Mouse (Mus musculus): Measurements from ENCODE around the gene Rtbdn. TPM values are rescaled to one million over a fixed set of nuclear protein-coding genes. Genes with fewer than 3 reads are reported as not detected.

Rtbdn gene
- polyA plus RNA-seq, 1 experiment from 2014 or later = 0.16 TPM

DNA sequence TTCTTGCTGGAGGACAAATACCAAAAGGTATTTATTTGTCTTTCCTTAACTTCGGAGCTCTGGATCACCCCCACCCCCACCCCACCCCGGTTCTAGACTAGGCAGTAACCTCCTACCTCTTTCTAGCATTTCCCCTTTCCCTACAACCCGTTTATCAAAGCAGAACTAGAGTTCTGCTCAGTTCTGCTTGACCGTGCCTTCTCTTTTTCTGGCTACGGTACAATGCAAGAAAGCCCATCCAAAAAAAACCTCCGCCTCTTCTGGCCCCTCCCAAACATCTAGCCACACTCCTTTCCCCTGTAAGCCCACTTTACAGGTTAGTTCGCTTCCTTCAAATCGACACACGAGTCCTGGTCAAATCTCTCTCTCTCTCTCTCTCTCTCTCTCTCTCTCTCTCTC is 33.3 kb upstream of the Rtbdn start:
- Histone ChIP-seq H3K27ac (replicated peaks; ENCODE audit: low read depth, low read length) (no peak overlapping the region), H3K4me1 (ENCODE audit: control insufficient read depth, insufficient read depth, low read length) (peaks cover 14% of the 10 kb centered on the region), H3K4me2 (ENCODE audit: low read depth, severe bottlenecking) (peak overlapping the region; percentile 84), H3K9ac (ENCODE audit: low read length) (peak overlapping the region; percentile 40; the same call in 1 of the 2 replicates), H3K27me3 (ENCODE audit: control insufficient read depth, insufficient read depth, low read length) (peaks cover 52% of the 10 kb centered on the region), H3K9me3 (ENCODE audit: control insufficient read depth, low read length) (no peaks in the 10 kb centered on the region), H3K4me3 (ENCODE audit: low read depth, low read length) (peak overlapping the region; percentile 35), H3K36me3 (ENCODE audit: control insufficient read depth, insufficient read depth, low read length) (no peaks in the 10 kb centered on the region)
- ATAC-seq (ENCODE audit: insufficient number of reproducible peaks, low FRiP score, low TSS enrichment, low read depth) (no peak), DNase-seq (ENCODE audit: low spot score) (no peak)
- WGBS = 10% methylated on average over 9 of the region's 9 CpGs

DNA sequence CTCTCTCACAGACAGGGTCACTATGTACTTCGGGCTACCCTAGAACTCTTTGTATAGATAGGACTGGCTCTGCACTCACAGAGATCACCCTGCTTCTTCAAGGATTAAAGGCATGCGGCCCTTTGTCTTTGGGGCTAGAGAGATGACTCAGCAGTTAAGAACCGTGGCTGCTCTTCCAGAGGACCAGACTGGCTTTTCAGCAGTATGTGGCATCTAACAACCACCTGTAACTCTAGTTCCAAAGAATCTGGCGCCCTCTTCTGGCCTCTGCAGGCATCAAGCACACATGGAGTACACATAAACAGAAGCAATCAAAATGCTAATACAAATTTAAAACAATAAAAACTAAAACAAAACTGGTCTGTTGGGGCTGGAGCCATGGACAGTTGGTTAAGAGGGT is 32.8 kb upstream of the Rtbdn start:
- H3K27ac ChIP-seq (replicated peaks; ENCODE audit: low read depth, low read length) = no peak overlapping the region
- H3K4me1 ChIP-seq (ENCODE audit: control insufficient read depth, insufficient read depth, low read length) = peaks cover 11% of the 10 kb centered on the region
- no peak overlapping the region for H3K9ac ChIP-seq (ENCODE audit: low read length)
- DNase-seq (ENCODE audit: low spot score) (peak; percentile 47), ATAC-seq (ENCODE audit: insufficient number of reproducible peaks, low FRiP score, low TSS enrichment, low read depth) (no peak)
- no peak overlapping the region for H3K4me3 ChIP-seq (ENCODE audit: low read depth, low read length)
- no peak overlapping the region for H3K4me2 ChIP-seq (ENCODE audit: low read depth, severe bottlenecking)
- H3K9me3 ChIP-seq (ENCODE audit: control insufficient read depth, low read length) = no peaks in the 10 kb centered on the region
- WGBS = 38% methylated on average over 4 of the region's 4 CpGs
- H3K36me3 ChIP-seq (ENCODE audit: control insufficient read depth, insufficient read depth, low read length) = no peaks in the 10 kb centered on the region
- H3K27me3 ChIP-seq (ENCODE audit: control insufficient read depth, insufficient read depth, low read length) = peaks cover 52% of the 10 kb centered on the region

DNA sequence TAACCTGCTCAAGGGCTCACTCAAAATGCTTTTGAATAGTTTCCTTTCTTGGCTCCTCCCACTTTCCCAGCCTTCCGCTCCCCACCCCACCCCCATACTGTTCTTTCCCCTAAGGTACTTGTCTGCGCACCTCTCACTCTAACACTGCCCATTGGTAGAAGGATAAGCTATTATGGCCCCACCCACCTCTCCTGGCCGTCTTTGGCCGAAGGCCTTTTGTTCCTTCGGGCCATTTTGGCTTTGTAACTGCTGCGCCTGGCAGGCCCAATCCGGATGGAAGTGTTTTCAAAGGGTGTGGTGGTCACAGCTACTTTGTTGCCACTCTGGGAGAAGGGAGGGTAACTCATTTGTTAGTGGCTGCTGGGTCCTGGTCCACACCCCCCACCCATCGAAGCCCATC is 31.5 kb upstream of the Rtbdn start:
- Histone ChIP-seq H3K4me2 (ENCODE audit: low read depth, severe bottlenecking) (no peak overlapping the region), H3K9me3 (ENCODE audit: control insufficient read depth, low read length) (no peaks in the 10 kb centered on the region), H3K9ac (ENCODE audit: low read length) (no peak overlapping the region), H3K4me3 (ENCODE audit: low read depth, low read length) (no peak overlapping the region), H3K36me3 (ENCODE audit: control insufficient read depth, insufficient read depth, low read length) (no peaks in the 10 kb centered on the region), H3K27ac (replicated peaks; ENCODE audit: low read depth, low read length) (no peak overlapping the region), H3K27me3 (ENCODE audit: control insufficient read depth, insufficient read depth, low read length) (peaks cover 47% of the 10 kb centered on the region), H3K4me1 (ENCODE audit: control insufficient read depth, insufficient read depth, low read length) (peaks cover 5% of the 10 kb centered on the region)
- ATAC-seq (ENCODE audit: insufficient number of reproducible peaks, low FRiP score, low TSS enrichment, low read depth) (no peak), DNase-seq (ENCODE audit: low spot score) (no peak)
- WGBS = 88% methylated on average over 8 of the region's 8 CpGs

DNA sequence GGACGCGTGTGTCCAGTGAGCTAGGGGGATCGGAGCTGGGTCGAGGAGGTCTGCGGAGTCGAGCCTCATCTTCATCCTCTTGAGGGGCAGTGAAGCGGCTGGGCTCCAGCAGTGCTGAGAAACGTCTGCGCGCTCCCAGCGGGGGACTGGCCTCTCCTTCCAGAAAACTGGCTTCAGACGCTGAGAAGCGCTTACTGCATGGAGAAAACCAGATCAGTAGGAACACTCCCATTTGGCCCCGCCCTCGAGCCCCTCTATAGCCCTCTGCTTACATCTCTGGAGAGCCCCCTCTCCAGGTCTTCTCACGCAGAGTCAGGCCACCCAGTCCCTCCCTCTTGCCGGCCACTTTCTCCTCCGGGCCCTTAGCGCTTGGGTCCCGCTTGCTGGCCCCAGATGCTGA is 29.0 kb upstream of the Rtbdn start:
- peaks cover 2% of the 10 kb centered on the region for H3K4me1 ChIP-seq (ENCODE audit: control insufficient read depth, insufficient read depth, low read length)
- no peak overlapping the region for H3K9ac ChIP-seq (ENCODE audit: low read length)
- H3K27me3 ChIP-seq (ENCODE audit: control insufficient read depth, insufficient read depth, low read length) = peaks cover 25% of the 10 kb centered on the region
- no peaks in the 10 kb centered on the region for H3K9me3 ChIP-seq (ENCODE audit: control insufficient read depth, low read length)
- DNase-seq (ENCODE audit: low spot score) (no peak), ATAC-seq (ENCODE audit: insufficient number of reproducible peaks, low FRiP score, low TSS enrichment, low read depth) (no peak)
- WGBS = 28% methylated on average over 20 of the region's 20 CpGs
- no peak overlapping the region for H3K4me2 ChIP-seq (ENCODE audit: low read depth, severe bottlenecking)
- no peak overlapping the region for H3K4me3 ChIP-seq (ENCODE audit: low read depth, low read length)
- H3K27ac ChIP-seq (replicated peaks; ENCODE audit: low read depth, low read length) = no peak overlapping the region
- no peaks in the 10 kb centered on the region for H3K36me3 ChIP-seq (ENCODE audit: control insufficient read depth, insufficient read depth, low read length)

DNA sequence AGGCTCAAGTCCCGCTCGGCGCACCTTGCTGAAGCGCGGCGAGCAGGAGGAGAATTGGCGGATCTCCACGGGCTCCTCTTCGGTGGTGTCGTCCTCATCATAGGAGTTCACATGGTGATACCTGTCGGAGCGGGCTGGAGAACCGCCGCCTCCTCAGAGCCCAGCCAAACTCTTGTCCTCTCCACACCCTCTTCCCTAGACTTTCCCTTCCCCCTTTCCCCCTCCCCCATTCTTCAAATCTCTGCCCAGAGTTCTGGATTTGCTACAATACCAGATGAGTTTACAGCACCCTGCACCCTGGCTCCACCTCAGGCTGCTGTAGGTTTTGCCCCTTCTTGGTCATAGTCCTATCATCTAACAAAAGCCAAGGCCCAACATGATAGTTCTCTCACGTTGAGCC is 28.1 kb upstream of the Rtbdn start:
- ATAC-seq (ENCODE audit: insufficient number of reproducible peaks, low FRiP score, low TSS enrichment, low read depth) = no peak
- Histone ChIP-seq H3K9ac (ENCODE audit: low read length) (no peak overlapping the region), H3K27me3 (ENCODE audit: control insufficient read depth, insufficient read depth, low read length) (peaks cover 18% of the 10 kb centered on the region), H3K9me3 (ENCODE audit: control insufficient read depth, low read length) (no peaks in the 10 kb centered on the region), H3K4me1 (ENCODE audit: control insufficient read depth, insufficient read depth, low read length) (no peaks in the 10 kb centered on the region), H3K4me3 (ENCODE audit: low read depth, low read length) (no peak overlapping the region), H3K36me3 (ENCODE audit: control insufficient read depth, insufficient read depth, low read length) (no peaks in the 10 kb centered on the region), H3K27ac (replicated peaks; ENCODE audit: low read depth, low read length) (no peak overlapping the region), H3K4me2 (ENCODE audit: low read depth, severe bottlenecking) (no peak overlapping the region)
- 88% methylated on average over 15 of the region's 15 CpGs for WGBS
- DNase-seq (ENCODE audit: low spot score) = no peak

DNA sequence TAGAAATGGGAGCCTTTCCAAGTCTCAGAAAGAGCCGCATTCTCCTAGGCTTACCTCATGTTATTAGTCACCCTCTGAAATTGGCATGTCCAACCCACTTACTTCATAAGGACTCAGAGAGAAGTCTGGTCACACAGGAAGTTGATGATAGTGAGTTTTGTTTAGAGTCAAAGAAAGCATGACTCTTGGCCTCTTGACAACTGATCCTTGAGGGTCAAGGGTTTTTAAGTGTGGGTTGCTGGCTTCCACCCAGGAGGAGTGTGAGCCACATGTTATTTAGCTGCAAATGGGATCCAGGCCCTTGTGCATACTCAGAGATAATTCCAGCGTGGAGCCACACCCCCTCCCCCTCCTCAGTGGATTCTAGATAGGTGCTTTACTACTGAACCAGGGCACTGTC is 25.2 kb upstream of the Rtbdn start:
- no peak overlapping the region for H3K4me2 ChIP-seq (ENCODE audit: low read depth, severe bottlenecking)
- H3K27me3 ChIP-seq (ENCODE audit: control insufficient read depth, insufficient read depth, low read length) = peaks cover 12% of the 10 kb centered on the region
- WGBS = 87% methylated on average over 2 of the region's 2 CpGs
- H3K36me3 ChIP-seq (ENCODE audit: control insufficient read depth, insufficient read depth, low read length) = no peaks in the 10 kb centered on the region
- H3K9me3 ChIP-seq (ENCODE audit: control insufficient read depth, low read length) = no peaks in the 10 kb centered on the region
- H3K27ac ChIP-seq (replicated peaks; ENCODE audit: low read depth, low read length) = no peak overlapping the region
- no peak overlapping the region for H3K9ac ChIP-seq (ENCODE audit: low read length)
- H3K4me1 ChIP-seq (ENCODE audit: control insufficient read depth, insufficient read depth, low read length) = no peaks in the 10 kb centered on the region
- ATAC-seq (ENCODE audit: insufficient number of reproducible peaks, low FRiP score, low TSS enrichment, low read depth) = no peak
- DNase-seq (ENCODE audit: low spot score) = no peak
- no peak overlapping the region for H3K4me3 ChIP-seq (ENCODE audit: low read depth, low read length)

DNA sequence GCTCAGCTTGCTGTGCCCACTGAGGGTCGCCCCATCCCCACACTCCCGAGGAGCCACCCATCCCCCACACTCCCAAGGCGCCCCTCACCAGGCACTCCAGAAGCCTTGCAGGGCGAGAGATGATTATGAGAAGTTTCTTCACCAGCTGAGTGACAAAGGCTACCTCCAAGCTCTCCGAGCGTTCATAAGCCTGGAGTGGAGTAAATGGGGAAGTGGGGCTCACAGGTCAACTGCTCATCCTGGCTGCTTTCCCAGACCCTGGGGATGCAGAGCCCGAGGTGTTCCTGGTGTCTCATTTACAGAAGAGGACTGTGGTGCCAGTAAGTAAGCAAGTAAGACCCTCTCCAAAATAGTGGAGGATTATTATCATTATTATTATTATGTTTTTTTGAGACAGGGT is 21.2 kb upstream of the Rtbdn start:
- Histone ChIP-seq H3K36me3 (ENCODE audit: control insufficient read depth, insufficient read depth, low read length) (no peaks in the 10 kb centered on the region), H3K27ac (replicated peaks; ENCODE audit: low read depth, low read length) (no peak overlapping the region), H3K9ac (ENCODE audit: low read length) (no peak overlapping the region), H3K9me3 (ENCODE audit: control insufficient read depth, low read length) (no peaks in the 10 kb centered on the region), H3K27me3 (ENCODE audit: control insufficient read depth, insufficient read depth, low read length) (peaks cover 14% of the 10 kb centered on the region; the same call in 1 of the 2 replicates), H3K4me1 (ENCODE audit: control insufficient read depth, insufficient read depth, low read length) (0 out of 2 replicates have a peak, but pooled peaks cover 2% of the 10 kb centered on the region), H3K4me2 (ENCODE audit: low read depth, severe bottlenecking) (no peak overlapping the region), H3K4me3 (ENCODE audit: low read depth, low read length) (no peak overlapping the region)
- ATAC-seq (ENCODE audit: insufficient number of reproducible peaks, low FRiP score, low TSS enrichment, low read depth) (no peak), DNase-seq (ENCODE audit: low spot score) (no peak)
- 69% methylated on average over 7 of the region's 7 CpGs for WGBS

DNA sequence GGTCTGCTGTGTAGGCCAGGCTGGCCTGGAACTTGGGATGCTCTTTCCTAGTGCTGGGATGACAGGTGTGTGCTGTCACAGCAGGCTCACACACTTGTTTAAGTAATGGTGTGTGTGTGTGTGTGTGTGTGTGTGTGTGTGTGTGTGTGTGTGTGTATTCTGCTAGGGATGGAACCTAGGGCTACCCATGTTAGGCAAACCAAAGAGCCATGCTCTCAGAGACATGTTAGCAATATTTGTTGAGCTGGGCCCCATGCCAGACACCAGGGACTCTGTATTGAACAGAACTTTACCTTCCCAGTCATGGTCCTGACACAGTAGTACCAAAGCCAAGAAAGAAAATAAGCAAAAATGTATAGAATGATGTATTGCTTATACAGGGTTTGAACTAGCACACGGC is 19.3 kb upstream of the Rtbdn start:
- no peak overlapping the region for H3K4me2 ChIP-seq (ENCODE audit: low read depth, severe bottlenecking)
- no peak overlapping the region for H3K27ac ChIP-seq (replicated peaks; ENCODE audit: low read depth, low read length)
- no peak for ATAC-seq (ENCODE audit: insufficient number of reproducible peaks, low FRiP score, low TSS enrichment, low read depth)
- no peaks in the 10 kb centered on the region for H3K9me3 ChIP-seq (ENCODE audit: control insufficient read depth, low read length)
- peaks cover 16% of the 10 kb centered on the region; the same call in 1 of the 2 replicates for H3K27me3 ChIP-seq (ENCODE audit: control insufficient read depth, insufficient read depth, low read length)
- no peak for DNase-seq (ENCODE audit: low spot score)
- WGBS = 78% methylated on average over 1 of the region's 1 CpGs
- H3K4me1 ChIP-seq (ENCODE audit: control insufficient read depth, insufficient read depth, low read length) = 0 out of 2 replicates have a peak, but pooled peaks cover 2% of the 10 kb centered on the region
- no peak overlapping the region for H3K4me3 ChIP-seq (ENCODE audit: low read depth, low read length)
- H3K9ac ChIP-seq (ENCODE audit: low read length) = no peak overlapping the region
- no peaks in the 10 kb centered on the region for H3K36me3 ChIP-seq (ENCODE audit: control insufficient read depth, insufficient read depth, low read length)
